Mouse (Mus musculus) lung, adult 2 months (tissue): ENCODE measurements around the gene Tatdn3.

Experiments
- CTCF ChIP-seq: fragments of 200-500 bp; IDR thresholded peaks from 2 replicates; pipeline ENCODE4 v1.5.1; 2011; ENCODE audit warnings: mild to moderate bottlenecking, low read length, control low read depth; ENCODE audit not compliant: insufficient read depth
- POLR2A ChIP-seq: fragments of 200-500 bp; IDR thresholded peaks from 2 replicates; pipeline ENCODE4 v1.6.1; 2011; ENCODE audit warnings: low read depth, mild to moderate bottlenecking, control low read depth, low read length, borderline replicate concordance; ENCODE audit errors: extremely low read depth

DNA sequence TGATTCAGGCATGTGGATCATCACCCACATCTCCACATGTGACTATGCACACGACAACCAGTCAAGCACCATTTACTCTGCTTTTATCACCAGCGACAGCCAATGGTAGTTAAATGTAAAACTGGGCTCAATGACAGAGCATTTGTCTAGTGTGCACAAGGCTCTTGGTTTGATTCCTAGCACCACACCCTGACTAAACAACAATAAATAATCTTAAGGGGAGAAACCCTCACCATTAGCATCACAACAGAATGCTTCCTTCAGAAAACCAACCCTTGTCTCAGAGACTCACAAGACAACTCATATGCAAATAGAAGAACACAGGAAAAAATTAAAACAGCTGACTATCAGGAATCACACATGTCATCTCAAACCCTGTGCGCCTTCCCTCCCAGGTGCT is 48.5 kb downstream of the Tatdn3 start:
- TF ChIP-seq CTCF = no peak
- no peak for TF ChIP-seq POLR2A
